Mouse (Mus musculus): ENCODE results near the gene Pgr.
A peak's percentile ranks its signal among the peaks of the same experiment; 100 is the strongest.

The Pgr gene

GRCm38 (mm10) chr9:8899616-8900202, at the start of gene Pgr:
Gene Pgr (plus strand): TSS chr9:8899833.
- DNase-seq, result peak; percentile 6

GRCm38 (mm10) chr9:8857455-8857854, 42.2 kb upstream of the Pgr start:
- no peak for DNase-seq

- no peak for DNase-seq
Measured at GRCm38 (mm10) chr9:8868511-8868910, 31.1 kb upstream of the Pgr start.

DNA sequence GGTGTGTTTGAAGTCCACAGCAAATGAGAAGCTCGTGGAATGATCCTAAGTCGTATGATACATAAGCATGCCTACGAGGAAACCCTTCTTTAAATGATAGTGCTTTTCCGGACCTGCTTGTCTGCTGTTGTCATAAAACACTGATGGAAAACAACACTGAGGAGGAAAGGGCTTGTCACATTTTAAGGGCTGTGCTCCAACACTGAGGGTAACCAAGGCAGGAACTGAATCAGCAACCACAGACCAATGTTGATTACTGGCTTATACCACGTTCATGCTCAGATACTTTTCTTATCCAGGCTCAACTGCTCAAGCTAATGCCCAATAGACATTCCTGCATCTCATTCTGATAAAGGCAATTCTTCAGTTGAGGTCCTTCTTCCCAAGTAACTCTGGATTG, 4.4 kb upstream of the Pgr start:
- DNase-seq, result no peak

DNA sequence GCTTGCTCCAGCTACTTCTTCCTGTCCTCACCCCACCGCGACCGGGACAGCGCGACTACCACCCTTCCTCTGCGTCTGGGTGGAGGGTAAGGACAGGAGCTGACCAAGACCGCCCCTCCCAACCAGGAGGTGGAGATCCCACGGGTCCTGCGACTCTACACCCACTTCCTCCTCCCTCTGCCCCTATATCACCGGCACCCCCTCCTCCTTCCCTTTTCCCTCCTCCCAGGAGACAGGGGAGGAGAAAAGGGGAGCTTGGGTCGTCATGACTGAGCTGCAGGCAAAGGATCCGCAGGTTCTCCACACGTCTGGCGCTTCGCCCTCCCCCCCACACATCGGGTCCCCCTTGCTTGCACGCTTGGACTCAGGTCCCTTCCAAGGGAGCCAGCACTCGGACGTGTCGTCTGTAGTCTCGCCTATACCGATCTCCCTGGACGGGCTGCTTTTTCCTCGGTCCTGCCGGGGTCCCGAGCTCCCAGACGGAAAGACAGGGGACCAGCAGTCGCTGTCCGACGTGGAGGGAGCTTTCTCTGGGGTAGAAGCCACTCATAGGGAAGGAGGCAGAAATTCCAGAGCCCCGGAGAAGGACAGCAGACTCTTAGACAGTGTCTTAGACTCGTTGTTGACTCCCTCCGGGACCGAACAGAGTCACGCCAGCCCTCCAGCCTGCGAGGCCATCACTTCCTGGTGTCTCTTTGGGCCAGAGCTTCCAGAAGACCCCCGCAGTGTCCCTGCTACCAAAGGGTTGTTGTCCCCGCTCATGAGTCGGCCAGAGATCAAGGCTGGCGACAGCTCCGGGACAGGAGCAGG, 775 bp downstream of the Pgr start:
- peak; percentile 26 for DNase-seq

DNA sequence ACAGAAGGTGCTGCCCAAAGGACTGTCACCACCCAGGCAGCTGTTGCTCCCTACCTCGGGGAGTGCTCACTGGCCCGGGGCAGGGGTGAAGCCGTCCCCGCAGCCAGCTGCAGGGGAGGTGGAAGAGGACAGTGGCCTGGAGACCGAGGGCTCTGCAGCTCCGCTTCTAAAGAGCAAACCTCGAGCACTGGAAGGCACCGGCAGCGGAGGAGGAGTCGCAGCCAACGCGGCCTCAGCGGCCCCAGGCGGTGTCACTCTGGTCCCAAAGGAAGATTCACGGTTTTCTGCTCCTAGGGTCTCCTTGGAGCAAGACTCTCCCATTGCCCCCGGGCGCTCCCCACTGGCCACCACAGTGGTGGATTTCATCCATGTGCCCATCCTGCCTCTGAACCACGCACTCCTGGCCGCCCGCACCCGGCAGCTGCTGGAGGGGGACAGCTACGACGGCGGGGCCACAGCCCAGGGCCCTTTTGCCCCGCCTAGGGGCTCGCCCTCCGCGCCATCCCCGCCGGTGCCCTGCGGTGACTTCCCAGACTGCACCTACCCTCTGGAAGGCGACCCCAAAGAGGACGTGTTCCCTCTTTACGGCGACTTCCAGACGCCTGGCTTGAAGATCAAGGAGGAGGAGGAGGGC, 1.5 kb downstream of the Pgr start:
- DNase-seq, result peak; percentile 7

GRCm38 (mm10) chr9:8901647-8902131, 2.1 kb downstream of the Pgr start:
- DNase-seq, result peak; percentile 16

GRCm38 (mm10) chr9:8902277-8902676, 2.6 kb downstream of the Pgr start:
- no peak for DNase-seq

GRCm38 (mm10) chr9:8927561-8927960, 27.9 kb downstream of the Pgr start:
- DNase-seq, result no peak

DNA sequence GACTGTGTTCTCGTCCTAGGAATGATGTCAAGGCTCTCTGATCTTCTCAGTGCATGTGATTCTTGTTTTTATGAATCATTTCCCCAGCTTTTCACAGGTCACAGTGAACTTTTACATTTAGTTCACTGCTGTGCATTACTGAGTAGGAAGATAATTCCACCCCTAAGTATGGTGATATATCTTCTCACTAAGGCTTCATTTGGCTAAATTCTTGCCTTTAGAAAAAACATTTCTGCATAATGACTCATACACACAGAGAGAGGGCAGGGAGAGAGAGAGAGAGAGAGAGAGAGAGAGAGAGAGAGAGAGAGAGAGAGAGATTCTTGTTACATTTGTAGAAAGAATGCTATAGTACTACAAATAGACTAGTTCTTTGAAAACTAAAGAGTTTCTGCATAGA, 38.1 kb downstream of the Pgr start:
- no peak for DNase-seq

DNA sequence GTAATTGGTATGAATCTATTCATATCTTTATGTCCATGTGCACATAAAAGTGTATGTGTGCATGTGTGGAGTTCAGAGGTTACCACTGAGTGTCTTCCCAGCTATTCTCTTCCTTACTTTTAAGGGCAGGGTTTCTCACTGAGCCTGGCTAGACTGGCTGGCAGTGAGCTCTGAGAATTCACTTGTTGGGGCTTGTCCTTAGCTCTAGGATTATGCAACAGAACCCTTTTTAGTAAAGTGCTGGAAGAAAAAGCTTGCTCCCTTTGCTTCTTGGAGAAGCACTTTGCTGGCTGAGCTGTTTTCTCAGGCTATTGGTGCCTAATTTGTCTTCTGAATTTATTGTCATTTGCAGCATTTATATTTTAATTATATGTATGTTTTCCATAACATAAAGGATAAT, 53.7 kb downstream of the Pgr start:
- DNase-seq, result no peak

- peak; percentile 41 for DNase-seq
Measured at GRCm38 (mm10) chr9:8964512-8965133, 65.0 kb downstream of the Pgr start.

DNA sequence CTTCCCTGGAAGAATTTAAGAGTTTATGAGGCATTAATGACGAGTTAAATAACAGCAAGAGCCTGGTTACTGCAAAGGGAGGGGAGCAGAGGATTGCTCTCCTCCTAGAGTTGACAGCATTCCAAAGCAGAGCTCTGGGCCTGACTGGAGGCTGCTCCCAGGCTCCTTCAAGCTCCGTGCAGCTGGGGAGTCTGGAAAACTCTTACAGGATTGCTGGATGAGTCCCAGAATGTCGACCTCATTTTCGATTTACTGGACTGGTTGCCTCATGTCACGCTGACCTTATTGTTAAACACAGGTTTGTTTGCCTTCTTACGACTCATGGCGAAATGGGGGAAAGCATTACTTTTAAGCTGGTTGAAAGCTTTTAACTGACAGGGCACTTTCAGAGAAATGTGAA, 70.6 kb downstream of the Pgr start:
- DNase-seq, result peak; percentile 31

DNA sequence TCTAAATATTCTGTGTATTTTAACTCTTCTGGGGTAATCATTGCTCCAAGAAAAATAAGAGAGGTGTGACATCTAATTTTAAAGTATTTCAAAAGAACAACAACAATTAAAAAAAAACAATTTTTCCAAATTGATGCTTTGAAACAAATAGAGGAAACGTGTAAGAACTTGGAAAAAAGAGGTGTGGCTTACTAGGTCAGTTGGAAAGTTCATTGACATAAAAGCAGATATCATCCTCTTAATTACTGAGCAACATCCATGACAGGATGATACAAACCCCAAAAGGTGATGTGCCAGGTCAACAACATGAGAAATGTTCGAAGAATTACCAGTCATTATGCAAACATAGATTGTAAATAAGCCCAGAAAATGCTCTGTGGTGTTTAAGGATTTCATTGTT, 71.9 kb downstream of the Pgr start, which contains the start of gene Gm16485:
Gene Gm16485 (plus strand): TSS at position 301 of the 400 bp plus-strand sequence.
- DNase-seq, result no peak

GRCm38 (mm10) chr9:8977775-8978174, 78.1 kb downstream of the Pgr start:
- DNase-seq, result no peak

GRCm38 (mm10) chr9:8982315-8982714, 82.7 kb downstream of the Pgr start:
- DNase-seq, result no peak

DNA sequence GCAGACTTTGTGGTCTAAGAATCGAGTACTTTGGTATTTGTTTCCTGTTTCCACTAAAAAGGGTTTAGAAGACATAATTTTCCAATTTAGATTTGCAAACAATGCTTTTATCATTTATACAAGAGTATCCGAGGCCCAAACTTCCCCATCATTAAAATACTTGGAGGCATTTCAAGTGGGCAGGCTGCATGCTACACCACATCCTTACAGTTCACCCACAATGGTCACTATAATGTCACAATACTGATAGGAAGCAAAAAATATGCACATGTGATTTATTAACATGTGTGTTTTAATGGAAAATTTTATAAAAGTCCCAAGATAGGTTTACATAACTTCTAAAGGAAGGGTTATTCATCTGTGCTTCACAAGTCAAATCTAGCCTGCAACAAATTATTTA, 96.9 kb downstream of the Pgr start:
- no peak for DNase-seq

DNA sequence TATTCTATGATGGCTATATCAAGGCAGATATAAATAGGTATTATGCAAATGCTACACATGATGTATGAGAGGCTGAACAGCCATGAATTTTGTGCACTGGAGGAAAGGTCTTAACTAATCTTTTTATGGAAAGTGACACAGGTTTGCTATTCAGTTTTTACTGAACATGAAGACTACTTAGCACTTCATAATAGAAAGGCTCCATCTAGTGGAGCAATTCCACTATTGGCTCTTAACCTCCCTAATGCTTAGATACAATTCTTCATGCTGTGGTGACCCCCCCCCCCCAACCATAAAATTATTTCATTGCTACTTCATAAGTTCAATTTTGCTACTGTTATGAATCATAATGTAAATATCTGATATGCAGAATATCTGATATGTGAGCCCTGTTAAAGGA, 101.5 kb downstream of the Pgr start:
- DNase-seq, result no peak

- no peak for DNase-seq
Measured at GRCm38 (mm10) chr9:9015108-9015507, 115.5 kb downstream of the Pgr start.

Measured in lung, postnatal 14 days (tissue).